Mouse (Mus musculus) right cerebral cortex, postnatal 14 days (tissue): Measurements from ENCODE around the gene Vmn1r25.
"Not testable (repeated sequence)": the region's sequence is repeated elsewhere in the genome, so short reads cannot be mapped to it uniquely, and the experiment has no call there.

ENCODE experiments used
- DNase-seq: peaks from one replicate; pipeline ENCODE4 v3.0.0; 2022

Gene Vmn1r25

DNA sequence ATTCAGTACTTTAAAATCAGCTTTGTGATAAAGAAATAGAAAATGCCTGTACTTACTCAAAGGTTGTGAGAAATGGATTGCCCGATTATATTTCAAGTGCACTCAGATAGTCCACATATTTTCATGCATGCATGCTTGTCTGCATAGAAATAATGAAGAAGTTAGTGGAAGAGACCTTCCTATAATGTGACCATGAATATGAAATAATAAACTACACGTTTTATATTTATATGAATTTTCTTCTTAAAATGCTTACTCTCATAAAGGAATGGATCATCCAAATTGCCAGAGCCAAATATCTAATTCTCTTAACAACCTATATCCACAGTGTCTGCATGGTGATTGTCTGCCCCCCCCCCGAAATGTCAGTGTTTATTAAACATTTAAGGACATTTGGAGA lies at the start of gene Vmn1r25:
TSS of gene Vmn1r25 (minus strand) at position 101 of the 400 bp plus-strand sequence.
- DNase-seq = no peak

DNA sequence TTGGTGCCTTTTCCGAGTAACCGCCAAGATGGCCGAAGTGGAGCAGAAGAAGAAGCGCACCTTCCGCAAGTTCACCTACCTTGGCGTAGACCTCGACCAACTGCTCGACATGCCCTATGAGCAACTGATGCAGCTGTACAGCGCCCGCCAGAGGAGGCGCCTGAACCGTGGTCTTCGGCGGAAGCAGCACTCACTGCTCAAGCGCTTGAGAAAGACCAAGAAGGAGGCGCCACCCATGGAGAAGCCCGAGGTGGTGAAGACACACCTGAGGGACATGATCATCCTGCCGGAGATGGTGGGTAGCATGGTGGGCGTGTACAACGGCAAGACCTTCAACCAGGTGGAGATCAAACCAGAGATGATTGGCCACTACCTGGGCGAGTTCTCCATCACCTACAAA lies 36.9 kb upstream of the Vmn1r25 start:
- DNase-seq = not testable (repeated sequence)

DNA sequence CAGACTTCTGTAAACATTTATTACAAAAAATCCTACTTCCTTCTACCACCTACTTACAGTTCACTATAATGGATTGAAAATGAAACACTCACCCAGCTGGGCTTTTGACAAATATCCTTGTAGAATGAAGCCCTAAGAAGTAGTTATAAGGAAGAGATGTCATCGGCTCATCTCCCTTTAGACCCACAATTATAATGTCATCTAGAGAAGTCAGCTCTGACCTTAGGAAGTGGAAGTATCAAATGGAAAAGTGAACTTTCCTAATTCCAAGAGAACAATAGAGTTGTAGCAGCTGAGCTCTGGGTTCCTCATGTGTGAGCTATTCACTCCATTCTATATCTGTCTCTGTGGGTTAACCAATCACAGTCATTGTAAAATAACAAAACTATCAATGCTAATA lies 34.4 kb upstream of the Vmn1r25 start, which contains the start of gene Vmn1r26:
TSS of gene Vmn1r26 (minus strand) at position 101 of the 400 bp plus-strand sequence.
- no peak for DNase-seq

DNA sequence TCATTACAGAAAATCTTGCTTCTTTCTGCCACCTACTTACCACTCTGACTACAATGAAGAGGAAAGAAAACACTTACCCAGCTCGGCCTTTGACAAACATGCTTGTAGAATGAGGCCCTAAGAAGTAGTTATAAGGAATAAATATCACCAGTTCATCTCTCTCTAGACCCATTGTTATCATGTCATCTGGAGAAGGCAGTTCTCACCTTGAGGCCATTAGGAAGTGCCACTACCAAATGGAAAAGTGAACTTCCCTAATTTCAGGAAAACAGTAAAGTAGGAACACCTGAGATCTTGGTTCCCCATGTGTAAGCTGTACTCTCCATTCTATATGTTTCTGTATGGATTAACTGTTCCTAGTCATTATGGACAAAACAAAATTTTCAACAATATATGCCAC lies 19.2 kb downstream of the Vmn1r25 start, which contains the start of gene Vmn1r24:
TSS of gene Vmn1r24 (minus strand) at position 101 of the 400 bp plus-strand sequence.
- DNase-seq = not testable (repeated sequence)
